Mouse (Mus musculus) forebrain, embryonic 14.5 days (tissue): ENCODE measurements around the gene Gm11437. TPM values are rescaled to one million over a fixed set of nuclear protein-coding genes. Genes with fewer than 3 reads are reported as not detected.

Experiments
- ATAC-seq: fragments of 200-750 bp; cut with Nextera tagmentation; 2 replicates; pipeline ENCODE4 v1.8.0; 2017; ENCODE audit warnings: mild to moderate bottlenecking, moderate library complexity
- DNase-seq: peaks from one replicate; pipeline ENCODE4 v3.0.0-alpha.2; 2015; ENCODE audit warnings: low spot score
- H3K27ac ChIP-seq: fragments of 300-500 bp; sonication (generic); 2 replicates; pipeline ENCODE4 v1.5.1; 2014; ENCODE audit warnings: low read depth, mild to moderate bottlenecking, control low read depth, low read length, moderate library complexity
- H3K27me3 ChIP-seq: fragments of 300-500 bp; sonication (generic); replicated peaks from 2 replicates; pipeline ENCODE4 v1.6.1; 2014; ENCODE audit warnings: low read length, control low read depth, mixed read lengths; ENCODE audit not compliant: control insufficient read depth, insufficient read depth
- H3K36me3 ChIP-seq: fragments of 300-500 bp; sonication (generic); 2 replicates; pipeline ENCODE4 v1.6.1; 2014; ENCODE audit warnings: low read length, control low read depth; ENCODE audit not compliant: control insufficient read depth, insufficient read depth
- H3K4me1 ChIP-seq: fragments of 300-500 bp; sonication (generic); 2 replicates; pipeline ENCODE4 v1.6.1; 2014; ENCODE audit warnings: antibody characterized with exemption, low read length, control low read depth; ENCODE audit not compliant: control insufficient read depth, insufficient read depth
- H3K4me2 ChIP-seq: fragments of 300-500 bp; sonication (generic); 2 replicates; pipeline ENCODE4 v1.6.1; 2014; ENCODE audit warnings: mild to moderate bottlenecking, control low read depth, low read length
- H3K4me3 ChIP-seq: fragments of 300-500 bp; sonication (generic); 2 replicates; pipeline ENCODE4 v1.5.1; 2014; ENCODE audit warnings: low read depth, low read length, control low read depth
- H3K9ac ChIP-seq: fragments of 300-500 bp; sonication (generic); 2 replicates; pipeline ENCODE4 v1.6.1; 2014; ENCODE audit warnings: mild to moderate bottlenecking, low read length, control low read depth, moderate library complexity
- H3K9me3 ChIP-seq: fragments of 300-500 bp; sonication (generic); replicated peaks from 2 replicates; pipeline ENCODE4 v1.6.1; 2016; ENCODE audit warnings: low read length, control low read depth, mixed read lengths; ENCODE audit not compliant: control insufficient read depth
- WGBS: fragments of 180-500 bp; shearing (Covaris S2); extraction: QIAGEN DNeasy Blood & Tissue Kit; methylation state at CpG from one replicate; pipeline ENCODE4 v1.1.7; 2014; 5-methylcytosine and 5-hydroxymethylcytosine counted together
- polyA plus RNA-seq: library from polyadenylated mRNA; unstranded; fragments of >200 nt; fragmentation: Nextera tagmentation; extraction: Ambion mirVana; gene quantifications from 2 replicates; pipeline ENCODE4 v1.2.1, GENCODE M21; 2014

Gene Gm11437
- polyA plus RNA-seq, 1 experiment from 2014 or later: not detected

DNA sequence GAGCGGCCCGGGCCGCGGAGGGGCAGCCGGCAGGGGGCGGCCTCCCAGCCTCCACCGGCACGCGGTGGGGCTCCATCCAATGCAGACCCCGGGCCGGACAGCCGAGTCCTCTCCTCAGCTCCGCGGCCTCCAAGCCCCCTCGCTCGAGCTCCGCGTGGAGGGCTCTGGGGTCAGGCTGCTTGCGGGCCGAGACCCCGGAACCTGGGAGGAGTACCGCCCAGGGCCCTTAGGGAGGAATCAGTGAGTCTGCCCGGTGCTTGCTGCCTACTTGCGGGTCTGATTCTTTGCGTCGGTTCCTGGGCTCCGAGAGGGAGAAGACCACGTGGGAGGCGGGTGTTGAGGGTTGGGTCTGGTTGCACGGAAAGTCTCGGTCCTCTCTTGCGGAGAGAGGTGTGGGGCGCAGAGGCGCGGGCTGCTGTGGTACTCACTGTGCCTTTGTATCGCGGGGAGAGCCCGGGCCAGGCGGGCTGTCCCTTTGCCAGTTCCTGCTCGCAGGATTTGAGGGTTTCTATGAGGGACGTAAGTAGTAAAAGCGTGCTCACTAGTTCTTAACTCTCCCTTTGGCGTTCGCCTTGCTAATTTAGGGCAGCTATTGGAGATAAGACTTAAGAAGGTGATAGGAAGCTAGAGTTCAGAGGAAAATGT is 12.8 kb upstream of the Gm11437 start:
- ATAC-seq: peak; percentile 60
- H3K36me3 ChIP-seq: no peaks in the 10 kb centered on the region

DNA sequence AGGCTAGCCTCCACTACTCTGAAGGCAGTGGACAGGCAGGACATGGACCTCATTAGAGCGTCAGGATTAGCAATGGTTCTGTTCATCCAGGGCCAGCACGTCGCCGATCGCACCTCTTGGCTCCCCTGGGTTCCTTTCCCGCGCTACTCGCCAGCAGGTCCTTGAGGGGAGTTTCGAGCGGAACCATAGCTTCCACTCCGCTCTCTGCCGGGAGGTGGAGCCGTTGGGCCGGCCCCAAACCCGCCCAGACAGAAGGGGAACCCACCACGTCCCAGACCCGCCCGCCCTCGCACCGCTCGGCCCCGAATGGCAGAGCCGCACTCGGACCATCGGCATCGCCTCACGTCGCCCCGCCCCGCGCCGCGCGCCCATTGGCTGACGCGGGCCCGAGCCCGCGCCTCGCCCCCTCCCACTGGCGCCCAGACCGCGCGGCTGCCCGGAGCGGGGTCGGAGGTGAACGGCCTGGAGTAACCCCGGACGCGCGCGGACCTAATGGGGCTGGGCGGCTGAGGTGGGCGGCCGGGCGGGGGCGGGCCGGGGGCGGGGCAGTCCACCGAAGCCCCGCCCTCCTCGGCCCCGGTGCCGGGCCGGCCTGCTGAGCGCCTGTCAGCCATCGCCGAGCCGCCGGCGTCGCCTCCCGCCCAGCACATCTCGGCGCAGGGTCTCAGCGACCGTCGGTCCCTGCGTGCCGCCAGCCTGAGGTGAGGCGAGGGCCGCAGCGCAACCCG is 12.1 kb upstream of the Gm11437 start:
- Histone ChIP-seq H3K27me3 (no peaks in the 10 kb centered on the region), H3K4me3 (peak overlapping the region; percentile 67), H3K4me2 (peak overlapping the region; percentile 82), H3K9ac (peak overlapping the region; percentile 82), H3K9me3 (no peaks in the 10 kb centered on the region), H3K4me1 (peaks cover 14% of the 10 kb centered on the region), H3K36me3 (no peaks in the 10 kb centered on the region), H3K27ac (peak overlapping the region; percentile 88)
- under 1% methylated on average over 70 of the region's 85 CpGs for WGBS
- DNase-seq (peak; percentile 94), ATAC-seq (peak; percentile 97)

More for the DNA sequence above, 12.8 kb upstream of the Gm11437 start:
- WGBS: under 1% methylated on average over 42 of the region's 44 CpGs
- DNase-seq: peak; percentile 82
- Histone ChIP-seq H3K9me3 (no peaks in the 10 kb centered on the region), H3K27ac (peak overlapping the region; percentile 88), H3K4me2 (peak overlapping the region; percentile 82), H3K4me3 (peak overlapping the region; percentile 67), H3K27me3 (no peaks in the 10 kb centered on the region), H3K4me1 (peaks cover 14% of the 10 kb centered on the region), H3K9ac (peak overlapping the region; percentile 82)

DNA sequence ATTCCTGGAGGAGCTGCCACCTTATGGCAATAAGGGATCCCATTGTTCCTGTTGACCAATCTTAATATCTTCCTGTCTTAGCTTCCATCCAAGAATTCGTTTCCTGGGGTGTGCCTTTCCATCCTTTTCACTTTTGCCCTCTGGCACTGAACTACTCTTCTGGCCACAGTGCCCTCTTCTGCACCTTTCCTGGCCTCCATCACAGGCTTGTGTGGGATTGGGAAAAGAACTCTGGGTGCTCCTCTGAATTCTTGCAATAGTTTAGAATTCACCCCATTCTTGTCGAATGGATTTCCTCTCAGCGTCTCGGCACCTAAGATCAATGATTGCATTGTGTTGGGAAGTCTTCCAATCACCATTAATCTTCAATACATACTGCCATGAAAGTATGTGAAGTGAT is 11.3 kb upstream of the Gm11437 start:
- Histone ChIP-seq H3K27ac (no peak overlapping the region), H3K9me3 (no peaks in the 10 kb centered on the region)

DNA sequence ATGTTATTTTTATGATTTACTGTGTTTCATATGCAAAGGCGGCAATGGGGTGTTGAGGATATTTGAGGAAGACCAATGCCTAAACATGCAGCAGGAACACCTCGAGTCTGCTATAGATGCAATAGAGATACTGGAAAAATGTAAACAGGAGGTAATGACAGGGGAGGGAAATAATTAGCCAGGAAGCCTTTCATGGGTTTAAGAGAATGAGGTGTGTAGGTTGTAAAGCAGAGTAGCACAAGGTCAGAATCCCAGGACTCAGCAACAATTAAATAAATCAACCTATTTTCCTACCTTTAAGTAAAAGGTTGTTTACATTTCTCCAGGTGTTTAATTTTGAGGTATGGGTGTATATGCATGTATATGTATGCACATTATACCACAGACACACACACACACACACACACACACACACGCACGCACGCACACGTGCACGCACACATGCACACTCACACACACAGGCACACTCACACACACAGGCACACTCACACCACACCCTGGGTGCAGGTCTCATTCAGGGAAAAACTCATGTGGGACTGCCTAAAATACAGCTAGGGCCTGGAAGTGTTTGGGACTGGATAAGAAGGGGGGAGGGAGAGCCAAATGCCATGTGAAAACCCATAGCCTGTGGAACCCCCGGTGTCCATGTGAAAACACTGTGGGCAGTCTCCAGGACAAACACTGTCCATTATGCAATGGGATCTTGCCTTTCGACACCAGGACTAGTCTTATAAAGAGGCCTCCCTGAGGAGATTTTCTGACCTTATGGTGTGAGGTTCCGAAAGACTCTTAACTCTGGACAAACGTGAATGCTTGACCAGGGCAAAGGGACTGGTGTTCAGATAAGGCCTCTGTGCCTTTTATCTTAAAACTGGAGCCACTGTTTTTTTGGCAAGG is 5.5 kb upstream of the Gm11437 start:
- Histone ChIP-seq H3K4me2 (no peak overlapping the region), H3K36me3 (no peaks in the 10 kb centered on the region), H3K4me1 (no peaks in the 10 kb centered on the region), H3K27me3 (no peaks in the 10 kb centered on the region), H3K4me3 (no peak overlapping the region), H3K9me3 (no peaks in the 10 kb centered on the region), H3K27ac (no peak overlapping the region), H3K9ac (no peak overlapping the region)
- DNase-seq (no peak), ATAC-seq (no peak)
- WGBS: 62% methylated on average over 11 of the region's 11 CpGs

More for the DNA sequence above, 11.3 kb upstream of the Gm11437 start:
- no peak overlapping the region for H3K4me3 ChIP-seq
- peak overlapping the region; percentile 82 for H3K4me2 ChIP-seq
- DNase-seq (no peak), ATAC-seq (no peak)
- no peaks in the 10 kb centered on the region for H3K36me3 ChIP-seq
- WGBS: 54% methylated on average over 4 of the region's 4 CpGs
- peaks cover 14% of the 10 kb centered on the region for H3K4me1 ChIP-seq
- no peaks in the 10 kb centered on the region for H3K27me3 ChIP-seq
- H3K9ac ChIP-seq: no peak overlapping the region

DNA sequence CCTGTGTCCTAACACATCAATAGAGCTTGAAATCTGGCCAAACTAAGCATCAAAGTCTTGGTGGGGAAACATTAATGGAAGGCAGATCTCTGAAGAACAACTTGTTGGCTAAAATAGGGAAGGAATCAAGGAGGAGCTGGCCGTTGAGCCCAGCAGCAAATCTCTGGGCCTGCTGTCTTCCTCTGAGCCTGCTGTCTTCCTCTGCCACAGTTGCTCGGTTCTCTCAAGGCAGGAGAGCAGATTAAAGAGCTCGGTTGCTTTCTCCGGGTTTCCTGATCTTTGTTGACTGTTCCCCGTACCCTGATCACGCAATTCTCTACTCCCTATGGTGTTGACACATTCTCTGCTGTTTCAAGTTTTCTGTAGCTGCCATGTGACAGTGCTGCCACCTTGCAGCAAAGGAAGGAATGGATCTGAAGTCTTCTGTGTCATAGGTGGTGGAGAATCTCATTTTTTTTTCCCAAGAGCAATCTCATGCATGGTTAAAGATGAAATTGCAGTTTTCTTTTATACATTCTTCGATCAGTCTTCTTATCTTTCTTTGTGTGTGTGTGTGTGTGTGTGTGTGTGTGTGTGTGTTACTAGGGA is 1.5 kb upstream of the Gm11437 start:
- Histone ChIP-seq H3K27me3 (no peaks in the 10 kb centered on the region), H3K4me2 (no peak overlapping the region), H3K4me1 (no peaks in the 10 kb centered on the region), H3K9me3 (no peaks in the 10 kb centered on the region), H3K9ac (no peak overlapping the region), H3K36me3 (no peaks in the 10 kb centered on the region), H3K4me3 (no peak overlapping the region), H3K27ac (no peak overlapping the region)
- DNase-seq (peak; percentile 50), ATAC-seq (no peak)
- WGBS: 25% methylated on average over 7 of the region's 7 CpGs

DNA sequence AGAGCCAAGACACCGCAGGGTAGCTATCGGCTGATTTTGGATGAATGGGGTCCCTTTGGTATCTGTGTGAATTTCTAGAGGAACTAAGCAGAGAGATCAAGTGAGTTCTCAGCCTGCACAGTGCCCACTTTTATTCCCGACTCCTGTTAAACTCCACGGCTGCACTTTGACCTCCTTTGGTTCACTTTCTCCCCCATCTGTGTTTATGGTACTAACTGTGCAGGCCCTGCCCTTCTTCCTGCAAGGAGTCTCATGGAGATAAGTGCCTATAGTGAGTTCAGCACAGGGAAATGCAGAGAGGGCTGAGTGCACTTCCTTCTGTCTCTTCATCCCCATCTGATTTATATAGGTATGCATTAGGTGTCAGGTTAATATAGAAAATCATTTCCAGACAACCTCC is 2.7 kb downstream of the Gm11437 start:
- Histone ChIP-seq H3K36me3 (no peaks in the 10 kb centered on the region), H3K9ac (no peak overlapping the region), H3K27me3 (no peaks in the 10 kb centered on the region), H3K4me2 (no peak overlapping the region), H3K4me1 (no peaks in the 10 kb centered on the region), H3K9me3 (no peaks in the 10 kb centered on the region), H3K27ac (no peak overlapping the region), H3K4me3 (no peak overlapping the region)
- ATAC-seq: no peak
- no peak for DNase-seq
- 77% methylated on average over 4 of the region's 4 CpGs for WGBS

DNA sequence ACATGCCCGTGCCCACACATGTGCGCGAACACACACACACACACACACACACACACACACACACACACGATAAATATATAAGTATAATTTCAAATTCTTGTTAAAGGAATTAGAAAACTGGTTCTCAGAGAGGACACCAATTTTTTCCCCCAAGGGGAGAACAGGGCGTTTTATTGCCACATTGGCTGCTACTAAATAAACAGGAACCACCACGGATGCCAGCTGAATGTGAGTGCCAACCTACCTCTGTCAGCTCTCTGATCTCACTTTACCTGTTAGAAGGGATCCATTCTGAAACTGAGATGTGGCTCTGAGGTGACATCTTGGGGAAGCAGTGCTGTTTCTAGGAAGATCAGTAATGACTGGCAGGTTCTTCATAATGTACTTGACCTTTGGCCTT is 3.2 kb downstream of the Gm11437 start:
- Histone ChIP-seq H3K4me2 (no peak overlapping the region), H3K36me3 (no peaks in the 10 kb centered on the region), H3K9ac (no peak overlapping the region), H3K27ac (no peak overlapping the region), H3K9me3 (no peaks in the 10 kb centered on the region), H3K4me1 (no peaks in the 10 kb centered on the region), H3K4me3 (no peak overlapping the region), H3K27me3 (no peaks in the 10 kb centered on the region)
- DNase-seq (no peak), ATAC-seq (no peak)
- 91% methylated on average over 6 of the region's 6 CpGs for WGBS

DNA sequence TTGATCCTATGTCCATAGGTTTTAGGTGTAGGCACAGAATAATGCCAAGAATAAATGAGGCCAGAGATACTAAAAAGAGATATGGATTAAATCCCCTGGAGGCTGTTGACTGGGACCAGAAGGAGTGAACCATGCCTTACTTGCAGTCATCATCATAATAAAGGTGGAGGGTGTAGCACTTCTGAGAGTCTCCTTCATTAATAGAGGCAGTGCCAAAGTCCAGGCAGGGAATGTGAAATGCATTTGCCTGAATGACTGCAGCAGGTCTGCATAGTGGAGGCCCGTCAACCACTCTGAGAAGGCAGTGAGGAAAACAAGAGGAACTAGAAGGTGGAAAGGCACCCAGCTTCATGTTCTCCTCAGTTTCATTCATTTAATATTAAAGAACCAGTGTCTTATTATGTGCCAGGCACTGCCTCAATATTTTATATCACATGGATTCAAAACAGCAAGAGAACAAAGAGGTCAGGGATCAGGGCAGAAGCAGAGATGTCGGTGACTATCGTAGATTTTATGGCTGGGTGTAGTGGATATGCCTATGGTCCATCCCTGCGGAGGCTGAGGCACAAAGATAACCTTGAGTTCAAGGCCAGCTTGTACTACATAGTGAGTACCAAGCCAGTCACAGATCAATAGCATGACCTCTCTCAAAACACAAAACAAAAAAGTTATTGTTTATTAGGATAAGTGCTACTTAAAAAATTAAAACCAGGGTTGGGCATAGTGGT is 10.6 kb downstream of the Gm11437 start:
- Histone ChIP-seq H3K27me3 (no peaks in the 10 kb centered on the region), H3K4me1 (no peaks in the 10 kb centered on the region), H3K4me2 (no peak overlapping the region), H3K9ac (no peak overlapping the region), H3K4me3 (no peak overlapping the region), H3K27ac (no peak overlapping the region), H3K9me3 (no peaks in the 10 kb centered on the region), H3K36me3 (no peaks in the 10 kb centered on the region)
- no peak for DNase-seq
- no peak for ATAC-seq
- WGBS: 92% methylated on average over 4 of the region's 4 CpGs
